Mouse (Mus musculus) cerebellum, adult 2 months (tissue): ENCODE measurements at regions not wholly inside any gene's neighbourhood (a gene's known extent, or its start where the extent isn't known, plus 50 kb on each side); places are given as distances from the start of the nearest gene placed in this dataset.

ENCODE experiments used
- CTCF ChIP-seq: fragments of 200-500 bp; IDR thresholded peaks from 2 replicates; pipeline ENCODE4 v1.5.1; 2011; ENCODE audit warnings: low read depth, mild to moderate bottlenecking, control low read depth, low read length, moderate library complexity, borderline replicate concordance; ENCODE audit not compliant: insufficient read depth
- POLR2A ChIP-seq: fragments of 200-500 bp; IDR thresholded peaks from 2 replicates; pipeline ENCODE4 v1.6.1; 2011; ENCODE audit warnings: low read length, control low read depth, borderline replicate concordance; ENCODE audit not compliant: insufficient read depth

GRCm38 (mm10) chr15:57572460-57572859 is 95.0 kb upstream of the Slc22a22 start:
- no peak for TF ChIP-seq CTCF
- TF ChIP-seq POLR2A = no peak
